Mouse (Mus musculus) splenic B cell, adult 2 months (primary cell): ENCODE data around the gene Gbp10.
"Not testable (repeated sequence)": the region's sequence is repeated elsewhere in the genome, so short reads cannot be mapped to it uniquely, and the experiment has no call there.

ENCODE experiments used
- DNase-seq: peaks from one replicate; pipeline ENCODE4 v3.0.0-alpha.2; 2011; ENCODE audit warnings: low read depth, low spot score
- H3K27me3 ChIP-seq: 2 replicates; pipeline ENCODE4 v1.6.1; 2012; ENCODE audit warnings: mild to moderate bottlenecking, low read length, moderate library complexity, mixed read lengths; ENCODE audit not compliant: control insufficient read depth, poor library complexity, insufficient read depth, severe bottlenecking
- H3K36me3 ChIP-seq: 2 replicates; pipeline ENCODE4 v1.6.1; 2012; ENCODE audit warnings: mild to moderate bottlenecking, low read length, moderate library complexity, mixed read lengths; ENCODE audit not compliant: control insufficient read depth, poor library complexity, insufficient read depth, severe bottlenecking

Gene Gbp10

DNA sequence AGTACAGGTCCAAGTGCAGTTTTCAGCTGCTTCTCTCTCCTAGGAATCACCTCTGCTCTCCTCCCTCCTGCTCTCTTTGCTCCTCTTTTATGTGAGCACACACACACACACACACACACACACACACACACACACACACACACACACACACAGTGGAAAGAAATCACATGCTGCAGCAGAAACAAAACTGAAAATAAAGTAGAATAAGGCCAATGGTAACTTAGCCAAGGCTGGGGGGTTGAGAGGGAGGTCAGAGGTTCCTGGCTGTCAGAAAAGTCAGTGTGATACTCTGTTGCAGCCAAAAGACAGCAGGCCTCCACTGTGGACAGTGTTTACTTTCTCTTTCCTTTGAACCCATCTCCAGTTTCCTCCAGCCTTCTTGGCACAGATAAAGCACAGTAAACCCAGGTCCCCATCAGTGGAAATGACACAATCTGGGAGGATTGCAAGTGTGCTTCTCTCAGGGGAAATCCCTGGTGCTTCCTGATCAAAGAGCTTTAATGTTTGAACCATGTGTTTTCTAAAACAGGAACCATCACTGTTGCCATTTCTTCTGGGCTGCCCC lies at the start of gene Gbp10:
Gene Gbp10, minus strand, starts transcription at position 51 of the 565 bp plus-strand sequence.
- DNase-seq: peak; percentile 31
- H3K36me3 ChIP-seq, H3K27me3 ChIP-seq: not testable (repeated sequence)

DNA sequence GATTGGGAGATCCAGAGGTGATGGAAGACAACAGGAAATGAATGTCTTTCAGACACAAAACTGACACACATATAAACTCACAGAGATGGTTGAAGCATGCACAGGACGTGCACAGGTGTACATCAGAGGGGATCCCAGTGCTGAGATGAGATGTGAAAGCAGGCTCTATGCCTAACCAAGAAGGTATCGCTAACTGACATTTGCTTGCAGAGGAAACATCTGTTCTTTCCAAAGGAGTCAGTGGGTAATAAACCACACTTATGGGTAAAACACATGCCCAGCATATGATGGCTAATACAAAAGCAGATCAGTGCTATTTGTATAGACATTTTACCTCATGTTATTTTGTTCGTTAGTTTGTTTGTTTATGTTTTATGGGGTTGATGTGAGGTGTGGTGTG lies 21.3 kb upstream of the Gbp10 start:
- DNase-seq, H3K27me3 ChIP-seq, H3K36me3 ChIP-seq: not testable (repeated sequence)

DNA sequence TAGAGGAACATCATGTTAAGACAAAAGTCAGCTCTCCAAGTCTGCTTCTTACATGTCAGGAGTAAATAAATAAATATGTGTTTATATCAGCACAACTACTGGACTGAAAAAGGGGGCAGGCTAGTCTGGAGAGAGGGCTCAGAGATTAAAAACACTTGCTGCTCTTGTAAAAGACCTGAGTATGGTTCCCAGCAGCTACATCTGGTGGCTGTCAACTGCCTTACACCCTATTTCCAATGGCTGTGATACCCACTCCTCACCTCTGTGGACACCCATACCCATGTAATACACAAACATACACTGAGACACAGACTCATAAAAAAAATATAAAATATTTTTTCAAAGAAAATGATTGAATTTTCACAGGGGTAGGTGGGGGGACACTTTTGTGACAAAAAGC lies 13.2 kb upstream of the Gbp10 start:
- peak; percentile 9 for DNase-seq

DNA sequence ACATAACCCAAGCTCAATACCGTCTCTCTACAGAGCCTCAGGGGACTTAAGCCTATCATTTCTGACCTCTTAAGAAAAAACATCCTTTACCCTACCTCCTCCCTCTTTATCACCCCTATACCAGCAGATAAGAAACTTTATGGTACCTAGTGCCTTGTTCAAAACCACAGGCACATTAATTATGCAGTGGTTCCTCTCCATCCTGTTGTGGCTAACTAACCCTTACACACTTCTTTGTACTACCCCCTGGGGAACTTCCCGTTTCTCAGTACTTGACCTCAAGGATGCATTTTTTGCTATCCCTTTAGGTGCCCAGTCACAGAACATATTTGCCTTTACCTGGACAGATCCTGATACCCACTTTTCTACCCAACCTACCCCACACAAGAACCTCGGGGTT lies 5.4 kb upstream of the Gbp10 start:
- peak; percentile 15 for DNase-seq
- not testable (repeated sequence) for H3K27me3 ChIP-seq

More for the DNA sequence above, 13.2 kb upstream of the Gbp10 start:
- Histone ChIP-seq H3K27me3 (no peaks in the 10 kb centered on the region), H3K36me3 (no peaks in the 10 kb centered on the region)

DNA sequence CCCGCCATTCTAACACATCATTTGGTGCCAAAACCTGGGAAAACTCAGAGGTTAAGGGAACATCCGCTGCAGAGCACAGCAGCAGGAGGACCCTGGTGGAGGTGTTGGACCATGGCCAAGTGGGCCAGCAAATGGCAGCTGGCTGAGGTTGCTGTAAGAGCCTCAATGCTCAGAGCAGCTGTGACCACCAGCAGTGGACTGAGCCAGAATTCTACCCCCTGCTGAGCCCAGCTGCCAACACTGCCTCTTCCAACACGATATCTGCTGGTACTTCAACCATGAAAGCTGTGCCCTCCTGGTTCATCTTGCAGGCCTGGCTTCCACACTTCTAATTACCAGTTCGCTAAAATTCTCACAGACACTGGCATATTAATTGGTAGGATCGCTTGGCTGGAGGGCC lies 1.6 kb upstream of the Gbp10 start:
- not testable (repeated sequence) for H3K36me3 ChIP-seq, DNase-seq, H3K27me3 ChIP-seq

More for the DNA sequence above, 5.4 kb upstream of the Gbp10 start:
- H3K36me3 ChIP-seq: not testable (repeated sequence)

DNA sequence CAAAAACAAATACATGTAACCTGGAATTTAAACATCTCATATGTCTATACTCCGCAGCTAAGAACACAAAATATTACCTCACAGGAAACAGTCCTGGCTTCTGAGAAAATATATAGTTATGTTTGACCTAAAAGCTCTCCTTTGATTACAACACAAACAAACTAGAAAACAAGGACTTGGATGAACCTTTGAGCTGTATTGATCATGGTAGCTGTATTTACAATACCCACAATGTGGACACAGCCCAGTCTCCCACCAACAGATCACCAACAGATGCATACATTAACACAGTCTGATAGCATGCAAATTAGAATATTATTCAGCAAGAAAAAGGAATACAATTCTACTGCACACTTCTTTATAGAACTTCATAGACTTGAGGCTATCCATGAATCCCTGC lies 931 bp downstream of the Gbp10 start:
- not testable (repeated sequence) for H3K27me3 ChIP-seq, H3K36me3 ChIP-seq, DNase-seq

DNA sequence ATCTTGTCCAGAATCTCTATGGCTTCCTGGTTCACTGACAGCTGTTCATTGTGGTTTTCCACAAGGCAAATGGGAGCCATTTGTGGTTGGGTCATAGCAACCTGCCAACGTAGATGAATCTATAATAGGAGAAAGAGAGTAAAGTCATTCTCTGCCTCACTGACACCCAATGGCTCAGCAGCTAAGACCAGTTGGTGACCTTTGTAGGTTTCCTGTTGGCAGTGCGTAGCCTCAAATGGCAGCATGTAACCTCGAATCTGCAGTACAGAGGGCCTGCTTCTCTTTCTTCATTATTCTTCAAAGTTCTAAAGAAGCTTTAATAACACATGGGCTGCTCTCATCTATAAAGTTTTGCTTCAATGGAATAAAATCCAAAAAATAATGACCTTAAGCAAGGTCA lies 3.3 kb downstream of the Gbp10 start:
- DNase-seq, H3K36me3 ChIP-seq, H3K27me3 ChIP-seq: not testable (repeated sequence)

DNA sequence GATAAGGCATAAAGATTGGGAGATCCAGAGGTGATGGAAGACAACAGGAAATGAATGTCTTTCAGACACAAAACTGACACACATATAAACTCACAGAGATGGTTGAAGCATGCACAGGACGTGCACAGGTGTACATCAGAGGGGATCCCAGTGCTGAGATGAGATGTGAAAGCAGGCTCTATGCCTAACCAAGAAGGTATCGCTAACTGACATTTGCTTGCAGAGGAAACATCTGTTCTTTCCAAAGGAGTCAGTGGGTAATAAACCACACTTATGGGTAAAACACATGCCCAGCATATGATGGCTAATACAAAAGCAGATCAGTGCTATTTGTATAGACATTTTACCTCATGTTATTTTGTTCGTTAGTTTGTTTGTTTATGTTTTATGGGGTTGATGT lies 30.4 kb downstream of the Gbp10 start:
- not testable (repeated sequence) for H3K36me3 ChIP-seq, H3K27me3 ChIP-seq, DNase-seq

DNA sequence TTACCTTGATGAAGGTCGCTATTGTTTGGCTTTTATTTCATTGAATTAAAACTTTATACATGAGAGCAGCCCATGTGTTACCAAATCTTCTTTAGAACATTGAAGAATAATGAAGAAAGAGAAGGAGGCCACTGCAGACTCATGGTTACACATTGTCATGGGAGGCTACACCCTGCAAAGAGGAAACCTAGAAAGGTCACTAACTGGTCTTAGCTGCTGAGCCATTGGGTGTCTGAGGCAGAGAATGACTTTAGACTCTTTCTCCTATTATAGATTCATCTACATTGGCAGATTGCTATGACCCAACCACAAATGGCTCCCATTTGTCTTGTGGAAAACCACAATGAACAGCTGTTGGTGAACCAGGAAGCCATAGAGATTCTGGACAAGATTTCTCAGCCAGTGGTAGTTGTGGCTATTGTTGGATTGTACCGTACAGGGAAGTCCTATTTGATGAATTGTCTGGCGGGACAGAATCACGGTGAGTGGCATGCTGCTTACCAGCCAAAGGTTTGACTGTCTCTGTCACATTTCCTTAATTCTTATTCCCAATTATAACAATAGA lies 38.5 kb downstream of the Gbp10 start:
- H3K36me3 ChIP-seq, DNase-seq, H3K27me3 ChIP-seq: not testable (repeated sequence)

DNA sequence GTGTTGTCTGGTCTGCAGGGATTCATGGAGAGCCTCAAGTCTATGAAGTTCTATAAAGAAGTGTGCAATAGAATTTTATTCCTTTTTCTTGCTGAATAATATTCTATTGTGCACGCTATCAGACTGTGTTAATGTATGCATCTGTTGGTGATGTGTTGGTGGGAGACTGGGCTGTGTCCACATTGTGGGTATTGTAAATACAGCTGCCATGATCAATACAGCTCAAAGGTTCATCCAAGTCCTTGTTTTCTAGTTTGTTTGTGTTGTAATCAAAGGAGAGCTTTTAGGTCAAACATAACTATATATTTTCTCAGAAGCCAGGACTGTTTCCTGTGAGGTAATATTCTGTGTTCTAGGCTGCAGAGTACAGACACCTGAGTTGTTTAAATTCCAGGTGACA lies 40.2 kb downstream of the Gbp10 start:
- H3K36me3 ChIP-seq, DNase-seq, H3K27me3 ChIP-seq: not testable (repeated sequence)

DNA sequence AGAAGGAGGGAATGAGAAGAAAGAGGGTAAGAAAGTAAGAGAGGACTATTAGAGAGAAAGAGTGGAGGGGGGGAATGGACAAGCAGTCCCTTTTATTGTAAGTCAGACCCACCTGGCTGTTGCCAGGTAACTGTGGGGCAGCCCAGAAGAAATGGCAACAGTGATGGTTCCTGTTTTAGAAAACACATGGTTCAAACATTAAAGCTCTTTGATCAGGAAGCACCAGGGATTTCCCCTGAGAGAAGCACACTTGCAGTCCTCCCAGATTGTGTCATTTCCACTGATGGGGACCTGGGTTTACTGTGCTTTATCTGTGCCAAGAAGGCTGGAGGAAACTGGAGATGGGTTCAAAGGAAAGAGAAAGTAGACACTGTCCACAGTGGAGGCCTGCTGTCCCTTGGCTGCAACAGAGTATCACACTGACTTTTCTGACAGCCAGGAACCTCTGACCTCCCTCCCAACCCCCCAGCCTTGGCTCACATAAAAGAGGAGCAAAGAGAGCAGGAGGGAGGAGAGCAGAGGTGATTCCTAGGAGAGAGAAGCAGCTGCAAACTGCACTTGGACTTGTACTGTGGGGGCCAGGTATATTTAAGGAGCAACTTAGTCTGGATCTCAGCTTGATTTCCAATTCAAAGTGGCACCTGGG lies 41.3 kb downstream of the Gbp10 start:
- H3K36me3 ChIP-seq, H3K27me3 ChIP-seq, DNase-seq: not testable (repeated sequence)

DNA sequence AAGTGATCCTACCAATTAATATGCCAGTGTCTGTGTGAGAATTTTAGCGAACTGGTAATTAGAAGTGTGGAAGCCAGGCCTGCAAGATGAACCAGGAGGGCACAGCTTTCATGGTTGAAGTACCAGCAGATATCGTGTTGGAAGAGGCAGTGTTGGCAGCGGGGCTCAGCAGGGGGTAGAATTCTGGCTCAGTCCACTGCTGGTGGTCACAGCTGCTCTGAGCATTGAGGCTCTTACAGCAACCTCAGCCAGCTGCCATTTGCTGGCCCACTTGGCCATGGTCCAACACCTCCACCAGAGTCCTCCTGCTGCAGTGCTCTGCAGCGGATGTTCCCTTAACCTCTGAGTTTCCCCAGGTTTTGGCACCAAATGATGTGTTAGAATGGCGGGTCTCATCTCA lies 43.0 kb downstream of the Gbp10 start:
- not testable (repeated sequence) for H3K36me3 ChIP-seq, DNase-seq, H3K27me3 ChIP-seq

DNA sequence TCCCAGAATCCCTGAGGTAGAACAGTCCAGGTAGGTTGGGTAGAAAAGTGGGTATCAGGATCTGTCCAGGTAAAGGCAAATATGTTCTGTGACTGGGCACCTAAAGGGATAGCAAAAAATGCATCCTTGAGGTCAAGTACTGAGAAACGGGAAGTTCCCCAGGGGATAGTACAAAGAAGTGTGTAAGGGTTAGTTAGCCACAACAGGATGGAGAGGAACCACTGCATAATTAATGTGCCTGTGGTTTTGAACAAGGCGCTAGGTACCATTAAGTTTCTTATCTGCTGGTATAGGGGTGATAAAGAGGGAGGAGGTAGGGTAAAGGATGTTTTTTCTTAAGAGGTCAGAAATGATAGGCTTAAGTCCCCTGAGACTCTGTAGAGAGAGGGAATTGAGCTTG lies 46.8 kb downstream of the Gbp10 start:
- not testable (repeated sequence) for DNase-seq

DNA sequence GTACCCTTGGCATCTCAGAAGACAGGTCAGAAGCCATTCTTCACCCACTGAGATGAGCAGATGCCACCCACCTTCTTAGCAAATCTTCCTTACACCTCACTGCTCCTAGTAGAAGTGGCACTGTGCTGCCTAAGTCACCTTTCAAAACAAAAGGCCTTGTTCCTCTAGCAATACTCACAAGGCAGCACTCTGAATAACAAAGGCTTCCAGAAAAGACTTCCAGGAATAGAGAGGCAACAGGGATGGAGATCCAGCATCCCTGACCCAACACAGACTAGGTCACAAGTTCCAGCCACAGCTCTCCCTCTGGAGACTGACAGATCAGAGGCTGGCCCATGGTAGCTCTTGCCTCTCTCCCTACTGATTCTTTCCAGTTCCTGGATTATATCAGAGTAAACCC lies 57.9 kb downstream of the Gbp10 start:
- no peak for DNase-seq
- no peaks in the 10 kb centered on the region for H3K36me3 ChIP-seq
- H3K27me3 ChIP-seq: no peaks in the 10 kb centered on the region

More for the DNA sequence above, 46.8 kb downstream of the Gbp10 start:
- H3K27me3 ChIP-seq, H3K36me3 ChIP-seq: not testable (repeated sequence)
